Mouse (Mus musculus) forebrain, embryonic 10.5 days (tissue): ENCODE measurements around the gene Aldh1l1. TPM values are rescaled to one million over a fixed set of nuclear protein-coding genes. Genes with fewer than 3 reads are reported as not detected.
A peak's percentile ranks its signal among the peaks of the same experiment; 100 is the strongest.

Source experiments
- DNase-seq: peaks from one replicate; pipeline ENCODE4 v3.0.0-alpha.2; 2017; ENCODE audit warnings: low spot score; ENCODE audit errors: extremely low spot score
- H3K27ac ChIP-seq: fragments of 300-500 bp; sonication (generic); 2 replicates; pipeline ENCODE4 v1.5.1; 2016; ENCODE audit warnings: mild to moderate bottlenecking
- H3K27me3 ChIP-seq: fragments of 300-500 bp; sonication (generic); 2 replicates; pipeline ENCODE4 v1.6.1; 2016; ENCODE audit warnings: mild to moderate bottlenecking; ENCODE audit not compliant: poor library complexity, severe bottlenecking
- H3K36me3 ChIP-seq: fragments of 300-500 bp; sonication (generic); replicated peaks from 2 replicates; pipeline ENCODE4 v1.6.1; 2016; ENCODE audit warnings: mild to moderate bottlenecking, moderate library complexity
- H3K4me1 ChIP-seq: fragments of 300-500 bp; sonication (generic); 2 replicates; pipeline ENCODE4 v1.6.1; 2016
- H3K4me3 ChIP-seq: fragments of 300-500 bp; sonication (generic); 2 replicates; pipeline ENCODE4 v1.5.1; 2016; ENCODE audit warnings: mild to moderate bottlenecking, moderate library complexity
- H3K9me3 ChIP-seq: fragments of 300-500 bp; sonication (generic); 2 replicates; pipeline ENCODE4 v1.6.1; 2016; ENCODE audit warnings: mild to moderate bottlenecking, moderate library complexity
- WGBS: fragments of 180-500 bp; shearing (Covaris S2); methylation state at CpG from one replicate; pipeline ENCODE4 v1.1.7; 2016; 5-methylcytosine and 5-hydroxymethylcytosine counted together
- polyA plus RNA-seq: library from polyadenylated mRNA; unstranded; fragments of >200 nt; fragmentation: Nextera tagmentation; extraction: Ambion mirVana; gene quantifications from 2 replicates; pipeline ENCODE4 v1.2.1, GENCODE M21; 2016

The Aldh1l1 gene
- polyA plus RNA-seq, 1 experiment from 2014 or later = 1.7 TPM

DNA sequence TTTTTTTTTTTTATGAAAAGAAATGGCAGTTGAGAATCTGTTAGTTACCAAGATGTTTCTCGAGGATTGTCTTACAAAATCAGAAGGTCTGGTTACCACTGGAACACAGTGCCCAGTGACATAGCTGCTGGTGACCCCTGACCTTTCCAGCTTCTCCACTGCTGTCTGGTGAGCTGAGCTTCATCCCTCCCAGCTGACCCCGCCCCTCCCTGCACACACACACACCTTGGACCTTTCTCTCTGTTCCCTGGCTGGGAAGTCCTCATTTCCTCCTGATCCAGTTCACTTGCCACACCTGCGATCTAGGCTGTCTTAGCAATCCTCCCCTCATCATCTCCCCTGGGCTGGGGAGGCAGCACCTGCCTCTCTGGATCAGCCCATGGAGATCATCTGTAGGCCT is 60.0 kb downstream of the Aldh1l1 start:
- no peak for DNase-seq
- H3K27ac ChIP-seq = no peak overlapping the region
- H3K4me3 ChIP-seq = no peak overlapping the region
- WGBS = 70% methylated on average over 3 of the region's 3 CpGs
- H3K9me3 ChIP-seq = no peaks in the 10 kb centered on the region
- no peaks in the 10 kb centered on the region for H3K36me3 ChIP-seq
- H3K27me3 ChIP-seq = peaks cover 22% of the 10 kb centered on the region
- H3K4me1 ChIP-seq = peaks cover 21% of the 10 kb centered on the region

DNA sequence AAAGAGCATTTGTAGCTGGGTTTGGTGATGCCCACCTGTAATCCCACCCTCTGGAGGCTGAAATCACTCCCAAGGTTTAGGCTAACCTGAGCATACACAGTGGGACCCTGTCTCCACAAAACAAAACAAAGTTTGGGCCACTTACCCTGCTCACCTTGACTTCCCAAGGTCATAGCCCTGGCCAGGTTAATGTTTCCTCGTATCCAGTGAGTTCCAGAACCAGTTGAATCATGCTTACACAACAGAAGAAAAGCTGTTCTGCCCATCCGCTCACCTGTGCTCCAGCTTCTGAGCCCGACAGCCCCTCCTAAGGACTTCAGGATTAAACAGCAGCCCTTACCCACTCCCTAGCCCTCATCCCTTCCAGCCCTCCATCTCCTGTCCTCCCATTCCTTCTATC is 60.8 kb downstream of the Aldh1l1 start:
- no peak for DNase-seq
- H3K4me1 ChIP-seq = peaks cover 20% of the 10 kb centered on the region
- H3K27ac ChIP-seq = no peak overlapping the region
- peaks cover 29% of the 10 kb centered on the region for H3K27me3 ChIP-seq
- WGBS = 83% methylated on average over 3 of the region's 3 CpGs
- H3K9me3 ChIP-seq = no peaks in the 10 kb centered on the region
- no peak overlapping the region for H3K4me3 ChIP-seq
- H3K36me3 ChIP-seq = no peaks in the 10 kb centered on the region

DNA sequence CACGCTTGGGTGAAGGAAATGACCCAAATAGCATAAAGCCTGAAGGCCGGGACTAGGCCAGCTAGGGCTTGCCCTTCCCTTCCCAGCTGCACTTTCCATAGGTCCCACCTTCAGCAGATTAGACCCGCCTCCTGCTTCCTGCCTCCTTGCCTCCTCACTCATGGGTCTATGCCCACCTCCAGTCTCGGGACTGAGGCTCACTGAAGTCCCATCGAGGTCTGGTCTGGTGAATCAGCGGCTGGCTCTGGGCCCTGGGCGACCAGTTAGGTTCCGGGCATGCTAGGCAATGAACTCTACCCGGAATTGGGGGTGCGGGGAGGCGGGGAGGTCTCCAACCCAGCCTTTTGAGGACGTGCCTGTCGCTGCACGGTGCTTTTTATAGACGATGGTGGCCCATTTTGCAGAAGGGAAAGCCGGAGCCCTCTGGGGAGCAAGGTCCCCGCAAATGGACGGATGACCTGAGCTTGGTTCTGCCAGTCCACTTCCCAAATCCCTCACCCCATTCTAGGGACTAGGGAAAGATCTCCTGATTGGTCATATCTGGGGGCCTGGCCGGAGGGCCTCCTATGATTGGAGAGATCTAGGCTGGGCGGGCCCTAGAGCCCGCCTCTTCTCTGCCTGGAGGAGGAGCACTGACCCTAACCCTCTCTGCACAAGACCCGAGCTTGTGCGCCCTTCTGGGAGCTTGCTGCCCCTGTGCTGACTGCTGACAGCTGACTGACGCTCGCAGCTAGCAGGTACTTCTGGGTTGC is 64.1 kb downstream of the Aldh1l1 start:
- DNase-seq = peak; percentile 66
- peaks cover 29% of the 10 kb centered on the region for H3K27me3 ChIP-seq
- H3K9me3 ChIP-seq = no peaks in the 10 kb centered on the region
- H3K36me3 ChIP-seq = no peaks in the 10 kb centered on the region
- peak overlapping the region; percentile 44 for H3K4me3 ChIP-seq
- peak overlapping the region; percentile 40; the same call in 1 of the 2 replicates for H3K27ac ChIP-seq
- WGBS = 11% methylated on average over 25 of the region's 25 CpGs
- H3K4me1 ChIP-seq = peaks cover 20% of the 10 kb centered on the region

DNA sequence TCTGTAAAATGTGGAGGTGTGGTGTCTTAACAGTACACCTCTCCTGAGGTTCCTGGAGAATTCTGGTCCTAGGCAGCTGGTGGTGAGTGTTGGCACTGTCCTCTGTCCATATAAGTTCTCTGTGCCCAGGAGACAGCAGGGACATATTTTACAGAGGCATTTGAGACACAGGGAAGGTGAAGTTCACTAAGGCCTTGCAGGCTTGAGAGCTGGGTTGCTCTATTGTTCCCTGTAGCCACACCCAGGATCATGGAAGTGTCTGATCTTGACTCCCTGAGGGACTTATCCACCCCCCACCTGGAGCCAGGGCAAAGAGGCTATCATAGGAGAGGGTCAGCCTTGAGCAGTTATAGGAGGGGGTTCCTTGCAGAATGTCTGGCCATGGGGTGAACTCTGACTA is 65.0 kb downstream of the Aldh1l1 start:
- Histone ChIP-seq H3K4me1 (peaks cover 20% of the 10 kb centered on the region), H3K4me3 (no peak overlapping the region), H3K27me3 (peaks cover 29% of the 10 kb centered on the region), H3K36me3 (no peaks in the 10 kb centered on the region), H3K27ac (no peak overlapping the region), H3K9me3 (no peaks in the 10 kb centered on the region)
- DNase-seq = no peak

DNA sequence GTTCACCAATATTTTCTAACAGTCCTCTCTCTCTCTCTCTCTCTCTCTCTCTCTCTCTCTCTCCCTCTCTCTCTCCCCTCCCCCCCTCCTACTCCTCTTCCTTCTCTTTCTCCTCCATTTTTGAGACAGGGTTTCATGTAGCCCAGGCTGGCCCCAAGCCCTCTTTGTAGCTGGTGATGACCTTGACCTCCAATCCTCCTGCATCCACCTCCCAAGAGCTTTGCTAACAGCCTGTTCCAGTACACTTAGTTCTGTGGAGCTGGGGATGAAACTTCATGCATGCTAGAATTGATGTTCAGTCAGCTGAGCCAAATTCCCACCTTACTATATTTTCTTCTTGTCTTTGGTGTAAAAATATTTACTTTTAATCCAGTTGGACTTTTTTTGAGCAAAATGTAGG is 67.0 kb downstream of the Aldh1l1 start:
- peaks cover 29% of the 10 kb centered on the region for H3K27me3 ChIP-seq
- no peak overlapping the region for H3K27ac ChIP-seq
- H3K4me1 ChIP-seq = peaks cover 20% of the 10 kb centered on the region
- H3K36me3 ChIP-seq = no peaks in the 10 kb centered on the region
- H3K9me3 ChIP-seq = no peaks in the 10 kb centered on the region
- no peak overlapping the region for H3K4me3 ChIP-seq
- no peak for DNase-seq

DNA sequence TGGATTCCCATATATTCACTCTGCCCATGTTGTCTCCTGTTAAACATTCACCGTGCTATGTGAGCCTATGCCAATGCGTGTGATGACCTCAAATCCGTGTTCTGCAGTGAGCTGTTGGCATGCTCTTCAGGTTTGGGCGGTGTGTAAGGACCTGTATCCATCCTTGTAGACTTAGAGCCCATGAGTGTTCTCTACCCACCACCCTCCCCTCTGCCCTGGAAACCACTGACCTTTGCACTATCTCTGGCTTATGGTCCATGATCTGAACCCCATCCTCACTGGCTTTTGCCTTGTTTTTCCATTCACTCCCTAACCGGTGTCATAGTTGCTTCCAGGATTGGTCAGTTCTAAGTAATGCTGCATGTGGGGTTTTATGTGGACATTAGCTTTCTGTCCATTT is 67.5 kb downstream of the Aldh1l1 start:
- H3K4me3 ChIP-seq = no peak overlapping the region
- no peak for DNase-seq
- H3K27me3 ChIP-seq = peaks cover 29% of the 10 kb centered on the region
- H3K9me3 ChIP-seq = no peaks in the 10 kb centered on the region
- no peak overlapping the region for H3K27ac ChIP-seq
- WGBS = 94% methylated on average over 5 of the region's 5 CpGs
- H3K4me1 ChIP-seq = peaks cover 20% of the 10 kb centered on the region
- H3K36me3 ChIP-seq = no peaks in the 10 kb centered on the region

DNA sequence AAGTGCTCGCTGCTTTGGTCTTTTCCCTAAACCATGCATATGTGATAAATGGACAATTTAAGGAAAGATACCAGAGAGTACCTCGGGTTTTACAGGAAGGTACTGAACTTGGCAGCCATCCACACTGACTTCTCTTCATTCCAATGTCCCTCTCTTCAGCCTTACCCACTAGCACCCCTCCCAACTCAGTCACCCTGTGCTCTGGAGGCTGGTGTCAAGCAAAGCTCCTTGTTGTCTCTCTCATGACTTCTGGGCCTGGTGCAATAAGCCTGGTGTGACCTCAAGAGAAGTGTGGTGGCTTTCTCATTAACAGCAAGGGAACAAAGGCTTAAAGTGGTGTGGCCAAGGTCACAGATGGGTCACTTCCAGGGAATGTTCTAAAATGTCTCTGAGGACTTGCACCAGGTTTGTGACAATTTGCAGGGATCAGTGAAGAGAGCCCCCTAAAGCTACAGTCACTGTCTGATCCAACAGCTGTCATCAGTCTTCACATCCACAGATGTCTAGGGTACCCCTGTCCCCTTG is 70.4 kb downstream of the Aldh1l1 start:
- H3K36me3 ChIP-seq = no peaks in the 10 kb centered on the region
- DNase-seq = no peak
- no peaks in the 10 kb centered on the region for H3K9me3 ChIP-seq
- peaks cover 5% of the 10 kb centered on the region; the same call in 1 of the 2 replicates for H3K27me3 ChIP-seq
- H3K27ac ChIP-seq = no peak overlapping the region
- no peak overlapping the region for H3K4me3 ChIP-seq
- H3K4me1 ChIP-seq = peaks cover 13% of the 10 kb centered on the region
- 80% methylated on average over 2 of the region's 2 CpGs for WGBS

DNA sequence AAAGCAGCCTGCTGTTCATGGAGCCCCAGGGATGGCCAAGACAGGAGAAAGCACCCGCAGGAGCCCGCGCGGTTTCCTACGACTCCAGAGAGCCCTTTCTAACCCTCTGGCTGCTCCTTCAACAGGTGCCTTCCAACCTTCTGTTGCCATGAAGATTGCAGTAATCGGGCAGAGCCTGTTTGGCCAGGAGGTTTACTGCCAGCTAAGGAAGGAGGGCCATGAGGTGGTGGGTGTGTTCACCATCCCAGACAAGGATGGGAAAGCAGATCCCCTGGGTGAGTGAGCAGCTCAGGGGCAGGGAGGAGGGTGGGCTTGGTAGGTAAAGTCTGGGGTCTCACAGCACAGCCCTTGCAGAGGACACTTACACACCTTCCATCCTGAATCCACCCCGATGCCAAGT is 70.8 kb downstream of the Aldh1l1 start:
- no peaks in the 10 kb centered on the region for H3K9me3 ChIP-seq
- no peak for DNase-seq
- H3K27ac ChIP-seq = no peak overlapping the region
- no peak overlapping the region for H3K4me3 ChIP-seq
- WGBS = 93% methylated on average over 7 of the region's 7 CpGs
- H3K27me3 ChIP-seq = no peaks in the 10 kb centered on the region
- peaks cover 17% of the 10 kb centered on the region for H3K4me1 ChIP-seq
- H3K36me3 ChIP-seq = no peaks in the 10 kb centered on the region

DNA sequence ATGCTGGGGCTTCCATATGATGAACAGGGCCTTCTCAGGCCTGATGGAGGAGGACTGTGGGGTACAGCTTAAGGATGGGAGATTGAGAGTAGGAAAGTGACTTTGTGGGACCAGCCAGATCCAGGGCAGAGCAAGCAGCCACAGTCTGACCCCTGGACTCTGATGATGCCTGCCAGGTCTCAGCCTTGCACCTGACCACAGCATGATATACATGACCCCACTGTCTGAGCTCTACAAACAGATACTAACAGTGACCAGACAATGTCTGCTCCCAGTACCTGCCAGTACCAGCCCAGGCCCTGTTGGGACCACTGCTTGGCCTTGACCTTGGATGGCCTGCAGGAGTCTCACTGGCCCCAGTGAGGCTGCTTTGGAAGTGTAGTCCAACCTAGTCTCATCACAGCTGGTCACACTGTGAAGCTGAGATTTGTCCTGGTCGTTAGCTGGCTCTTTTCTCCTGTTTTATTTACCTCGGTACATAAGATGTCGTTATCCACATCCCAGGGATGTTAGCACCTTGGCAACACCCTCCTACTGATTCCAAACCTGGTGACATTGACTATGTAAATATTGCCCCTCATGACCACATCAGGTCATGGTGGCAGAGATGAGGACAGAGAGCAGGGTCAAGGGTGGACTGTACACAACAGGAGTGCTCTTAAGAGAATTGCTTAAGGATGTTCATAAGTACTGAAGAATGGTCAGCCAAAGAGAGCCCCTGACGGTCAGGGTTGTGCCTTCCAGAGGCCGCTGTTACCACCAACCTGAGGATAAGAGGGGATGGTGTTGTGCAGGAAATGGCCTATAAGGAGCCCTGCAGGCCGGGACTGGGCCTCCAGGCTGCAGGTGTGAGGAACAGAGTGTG is 71.8 kb downstream of the Aldh1l1 start:
- Histone ChIP-seq H3K9me3 (no peaks in the 10 kb centered on the region), H3K4me3 (no peak overlapping the region), H3K27ac (no peak overlapping the region), H3K4me1 (peaks cover 17% of the 10 kb centered on the region), H3K36me3 (no peaks in the 10 kb centered on the region), H3K27me3 (peaks cover 3% of the 10 kb centered on the region)
- 78% methylated on average over 6 of the region's 6 CpGs for WGBS
- DNase-seq = no peak

DNA sequence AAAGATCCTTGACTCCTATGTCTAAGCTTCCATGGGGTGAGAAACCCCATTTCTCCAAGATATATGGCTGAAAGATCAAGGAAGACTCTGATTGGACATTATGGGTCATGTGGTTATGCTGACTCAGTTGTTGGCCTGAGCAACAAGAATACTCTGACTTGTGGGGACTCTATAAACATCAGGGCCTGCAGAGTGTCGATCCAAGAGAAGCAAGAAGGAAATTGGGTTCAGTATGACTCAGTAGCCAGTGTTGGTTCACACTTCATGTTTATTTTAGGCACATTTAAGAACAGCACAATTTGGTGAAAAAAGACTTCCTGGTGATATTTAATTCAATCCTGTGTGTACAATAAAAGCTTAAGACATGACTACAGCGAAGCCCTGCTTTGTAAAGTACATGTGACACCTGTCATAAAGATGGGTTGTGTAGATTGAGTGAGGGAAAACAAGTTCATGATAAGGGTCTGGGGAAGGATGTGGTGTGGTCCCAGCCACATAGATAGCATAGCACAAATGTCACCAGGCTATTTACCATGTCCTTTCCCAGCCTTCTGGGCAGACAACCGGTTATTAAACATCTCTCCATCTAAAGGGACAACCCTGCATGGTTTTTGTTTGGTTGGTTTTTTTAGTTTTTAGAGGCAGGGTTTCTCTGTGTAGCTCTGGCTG is 74.3 kb downstream of the Aldh1l1 start:
- DNase-seq = no peak
- Histone ChIP-seq H3K4me1 (peaks cover 17% of the 10 kb centered on the region), H3K36me3 (no peaks in the 10 kb centered on the region), H3K27ac (no peak overlapping the region), H3K27me3 (peaks cover 5% of the 10 kb centered on the region), H3K4me3 (no peak overlapping the region), H3K9me3 (no peaks in the 10 kb centered on the region)
- 86% methylated on average over 3 of the region's 3 CpGs for WGBS

DNA sequence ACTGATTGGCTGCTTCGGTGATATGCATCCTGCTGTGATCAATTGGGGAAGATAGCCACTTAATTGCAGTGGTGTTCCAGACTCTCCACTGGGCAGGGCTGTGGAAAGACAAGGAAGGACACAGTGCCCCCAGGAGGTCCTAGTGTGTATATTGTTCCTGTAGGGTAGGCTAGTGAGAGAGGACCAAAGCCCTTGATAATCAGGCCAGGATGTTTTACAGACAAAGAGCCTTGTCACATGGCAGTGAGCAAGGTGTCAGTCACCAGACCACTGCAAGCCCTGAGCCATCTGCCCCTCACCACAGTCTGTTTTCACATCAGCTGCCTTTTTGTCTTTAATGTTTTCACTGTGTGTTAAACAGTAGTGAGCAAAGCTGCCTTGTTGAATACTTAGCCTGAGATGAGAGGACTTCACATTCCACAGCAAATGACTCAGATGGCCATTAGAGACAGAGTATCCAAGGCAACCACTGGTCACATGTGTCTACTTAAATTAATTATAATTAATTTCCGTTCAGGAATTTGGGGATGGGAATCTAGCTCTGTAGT is 75.1 kb downstream of the Aldh1l1 start:
- Histone ChIP-seq H3K27ac (no peak overlapping the region; the same call in 1 of the 2 replicates), H3K4me1 (peaks cover 17% of the 10 kb centered on the region), H3K9me3 (no peaks in the 10 kb centered on the region), H3K27me3 (peaks cover 5% of the 10 kb centered on the region), H3K4me3 (no peak overlapping the region), H3K36me3 (no peaks in the 10 kb centered on the region)
- WGBS = 51% methylated on average over 2 of the region's 2 CpGs
- DNase-seq = peak; percentile 19

DNA sequence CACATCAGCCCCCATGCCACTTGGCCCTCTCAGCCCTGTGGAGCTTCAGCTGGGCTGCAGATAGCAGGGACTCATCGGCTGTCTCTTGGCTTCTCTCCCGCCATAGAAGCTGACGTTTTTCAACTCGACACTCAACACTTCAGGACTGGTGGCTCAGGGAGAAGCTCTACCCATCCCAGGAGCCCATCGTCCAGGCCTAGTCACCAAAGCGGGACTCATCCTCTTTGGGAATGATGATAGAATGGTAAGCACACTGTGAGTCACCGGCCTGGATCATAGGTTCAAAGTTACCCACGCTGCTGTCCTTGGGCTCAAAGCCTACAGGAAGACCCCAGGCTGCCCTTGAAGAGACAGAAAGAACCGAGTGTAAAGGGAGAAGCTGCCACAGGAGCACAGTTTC is 78.0 kb downstream of the Aldh1l1 start:
- DNase-seq = no peak
- H3K4me3 ChIP-seq = no peak overlapping the region
- no peaks in the 10 kb centered on the region for H3K9me3 ChIP-seq
- H3K27ac ChIP-seq = no peak overlapping the region
- 91% methylated on average over 9 of the region's 9 CpGs for WGBS
- H3K27me3 ChIP-seq = peaks cover 5% of the 10 kb centered on the region
- no peaks in the 10 kb centered on the region for H3K36me3 ChIP-seq
- H3K4me1 ChIP-seq = peaks cover 17% of the 10 kb centered on the region
